Mouse (Mus musculus) liver, embryonic 14.5 days (tissue): ENCODE data around the gene Klhl3.

Experiments used
- CTCF ChIP-seq: IDR thresholded peaks from 2 replicates; pipeline ENCODE4 v1.5.1; 2016; ENCODE audit warnings: antibody characterized with exemption, low read depth, control low read depth
- EP300 ChIP-seq: IDR thresholded peaks from 2 replicates; pipeline ENCODE4 v1.6.1; 2016; ENCODE audit warnings: antibody characterized with exemption, low read depth

DNA sequence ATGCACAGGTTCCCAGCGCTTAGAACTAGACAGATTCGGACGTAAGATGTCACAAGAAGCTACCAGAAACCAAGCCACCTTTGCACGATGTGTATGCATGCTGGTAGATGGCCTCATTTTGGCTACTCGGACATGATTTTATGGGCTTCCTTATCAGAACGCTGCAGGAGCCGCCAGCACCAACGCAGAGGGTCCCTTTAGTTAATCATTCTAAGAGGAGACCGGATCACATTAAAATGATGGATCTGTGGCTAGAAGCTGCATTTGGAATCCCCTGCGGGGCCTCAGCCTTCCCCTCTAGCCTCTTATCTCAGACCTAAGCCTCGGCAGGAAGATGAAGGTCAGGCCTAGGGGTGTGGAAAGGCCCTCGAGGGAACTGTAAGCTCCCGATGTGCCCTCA, 117.5 kb downstream of the Klhl3 start:
- TF ChIP-seq EP300 (no peak), CTCF (no peak)
